Mouse (Mus musculus): Measurements from ENCODE around the gene Abca13.

- no peak for TF ChIP-seq EP300 (IDR thresholded peaks at IDR 0.05; ENCODE audit: low read depth)
- TF ChIP-seq CTCF (IDR thresholded peaks at IDR 0.05; ENCODE audit: low read depth) = peak; percentile 42; the same call in 1 of the 2 replicates
These were observed 456.2 kb downstream of the Abca13 start for GRCm38 (mm10) chr11:9647991-9648390.

Data from liver, postnatal 0 days (tissue).